Mouse (Mus musculus) MEL (cell line): Measurements from ENCODE around the gene Tmem108. TPM values are rescaled to one million over a fixed set of nuclear protein-coding genes. Genes with fewer than 3 reads are reported as not detected.

Source experiments
- DNase-seq: peaks from one replicate; pipeline ENCODE4 v3.0.0; 2011; ENCODE audit warnings: low read depth, low spot score
- H3K27ac ChIP-seq: 2 replicates; pipeline ENCODE4 v1.5.1; 2012; ENCODE audit warnings: low read depth, mild to moderate bottlenecking, control low read depth, low read length, moderate library complexity; ENCODE audit not compliant: control insufficient read depth
- H3K27me3 ChIP-seq, 2 experiments: fragments of 150-350 bp in 1 of 2; sonication (generic) in 1 of 2; 2 replicates each; pipeline ENCODE4 v1.6.1; 2012; ENCODE audit warnings: low read length in 2 of 2, mild to moderate bottlenecking in 2 of 2, improper control_type of control experiment in 1 of 2, moderate library complexity in 1 of 2; ENCODE audit not compliant: insufficient read depth in 2 of 2, control insufficient read depth in 1 of 2
- H3K36me3 ChIP-seq, 2 experiments: 2 replicates each; pipeline ENCODE4 v1.6.1; 2012 to 2014; ENCODE audit warnings: low read length in 2 of 2, improper control_type of control experiment in 1 of 2, inconsistent platforms in 1 of 2, mild to moderate bottlenecking in 1 of 2; ENCODE audit not compliant: insufficient read depth in 2 of 2, control insufficient read depth in 1 of 2
- H3K4me1 ChIP-seq, 2 experiments: fragments of 150-350 bp in 1 of 2; sonication (generic) in 1 of 2; 2 replicates each; pipeline ENCODE4 v1.6.1; 2012; ENCODE audit warnings: low read length in 2 of 2, improper control_type of control experiment in 1 of 2, mild to moderate bottlenecking in 1 of 2; ENCODE audit not compliant: insufficient read depth in 2 of 2, control insufficient read depth in 1 of 2
- H3K4me3 ChIP-seq, 2 experiments: fragments of 150-350 bp in 1 of 2; sonication (generic) in 1 of 2; 2 replicates each; pipeline ENCODE4 v1.5.1; 2012; ENCODE audit warnings: low read depth in 2 of 2, low read length in 2 of 2, mild to moderate bottlenecking in 2 of 2, moderate library complexity in 2 of 2, control low read depth in 1 of 2, improper control_type of control experiment in 1 of 2; ENCODE audit not compliant: control insufficient read depth in 1 of 2, insufficient read depth in 1 of 2
- H3K79me2 ChIP-seq: 2 replicates; pipeline ENCODE4 v1.6.1; 2012; ENCODE audit warnings: mild to moderate bottlenecking, low read length, moderate library complexity; ENCODE audit not compliant: control insufficient read depth, poor library complexity, insufficient read depth
- H3K9ac ChIP-seq: 2 replicates; pipeline ENCODE4 v1.6.1; 2012; ENCODE audit warnings: low read depth, mild to moderate bottlenecking, control low read depth, low read length, moderate library complexity; ENCODE audit not compliant: control insufficient read depth, poor library complexity, severe bottlenecking
- H3K9me3 ChIP-seq: fragments of 150-350 bp; sonication (generic); replicated peaks from 2 replicates; pipeline ENCODE4 v1.6.1; 2012; ENCODE audit warnings: mild to moderate bottlenecking, low read length, improper control_type of control experiment, moderate library complexity; ENCODE audit not compliant: insufficient read depth
- CHD1 ChIP-seq: IDR thresholded peaks from 2 replicates; pipeline ENCODE4 v1.6.1; 2012; ENCODE audit warnings: low read depth, mild to moderate bottlenecking, inconsistent platforms, low read length, improper control_type of control experiment
- CTCF ChIP-seq, 3 experiments: IDR thresholded peaks in 2 of 3; conservative IDR thresholded peaks in 1 of 3; 2 replicates each; pipeline ENCODE4 v1.5.1; 2011 to 2012; ENCODE audit warnings: low read length in 3 of 3, low read depth in 2 of 3, mild to moderate bottlenecking in 2 of 3, improper control_type of control experiment in 1 of 3, inconsistent platforms in 1 of 3, mixed read lengths in 1 of 3, moderate library complexity in 1 of 3; ENCODE audit not compliant: control insufficient read depth in 1 of 3, insufficient read depth in 1 of 3, poor library complexity in 1 of 3, severe bottlenecking in 1 of 3
- E2F4 ChIP-seq: IDR thresholded peaks from 2 replicates; pipeline ENCODE4 v1.6.1; 2011; ENCODE audit warnings: low read depth, low read length, improper control_type of control experiment, borderline replicate concordance
- GABPA ChIP-seq: IDR thresholded peaks from 2 replicates; pipeline ENCODE4 v1.6.1; 2012; ENCODE audit warnings: low read depth, mild to moderate bottlenecking, inconsistent platforms, low read length, improper control_type of control experiment, moderate library complexity
- HCFC1 ChIP-seq: IDR thresholded peaks from 2 replicates; pipeline ENCODE4 v1.6.1; 2012; ENCODE audit warnings: low read depth, mild to moderate bottlenecking, inconsistent platforms, low read length, improper control_type of control experiment, moderate library complexity
- KAT2A ChIP-seq: conservative IDR thresholded peaks from 2 replicates; pipeline ENCODE4 v1.6.1; 2012; ENCODE audit warnings: low read depth, low read length, improper control_type of control experiment, inconsistent platforms
- MAX ChIP-seq: IDR thresholded peaks from 2 replicates; pipeline ENCODE4 v1.6.1; 2011; ENCODE audit warnings: low read length, improper control_type of control experiment
- NELFE ChIP-seq: IDR thresholded peaks from 2 replicates; pipeline ENCODE4 v1.6.1; 2011; ENCODE audit warnings: low read depth, low read length, improper control_type of control experiment
- TAL1 ChIP-seq: IDR thresholded peaks from 2 replicates; pipeline ENCODE4 v1.6.1; 2012; ENCODE audit warnings: mild to moderate bottlenecking, inconsistent platforms, low read length, moderate library complexity, mixed read lengths
- ZKSCAN1 ChIP-seq: IDR thresholded peaks from 2 replicates; pipeline ENCODE4 v1.6.1; 2012; ENCODE audit warnings: low read depth, mild to moderate bottlenecking, inconsistent platforms, low read length, improper control_type of control experiment, moderate library complexity
- ZMIZ1 ChIP-seq: IDR thresholded peaks from 2 replicates; pipeline ENCODE4 v1.6.1; 2012; ENCODE audit warnings: low read depth, mild to moderate bottlenecking, inconsistent platforms, low read length, improper control_type of control experiment, moderate library complexity
- polyA plus RNA-seq, 2 experiments: library from polyadenylated mRNA; stranded (reverse) in 1 of 2; unstranded in 1 of 2; fragments of >175 nt in 1 of 2; fragments of >200 nt in 1 of 2; gene quantifications; 2 replicates each; pipeline versions ENCODE4 v1.2.1 to v1.2.4; 2012; ENCODE audit warnings: low replicate concordance in 2 of 2, low read depth in 1 of 2; ENCODE audit not compliant: insufficient read length in 2 of 2, insufficient read depth in 1 of 2, missing spikeins in 1 of 2
- total RNA-seq: library from RNA; depleted of rRNA; stranded (reverse); fragments of 300-350 nt; gene quantifications from 2 replicates; pipeline ENCODE4 v1.2.3, GENCODE M21; 2012

The Tmem108 gene
- total and polyA plus RNA-seq, 3 experiments: not detected

DNA sequence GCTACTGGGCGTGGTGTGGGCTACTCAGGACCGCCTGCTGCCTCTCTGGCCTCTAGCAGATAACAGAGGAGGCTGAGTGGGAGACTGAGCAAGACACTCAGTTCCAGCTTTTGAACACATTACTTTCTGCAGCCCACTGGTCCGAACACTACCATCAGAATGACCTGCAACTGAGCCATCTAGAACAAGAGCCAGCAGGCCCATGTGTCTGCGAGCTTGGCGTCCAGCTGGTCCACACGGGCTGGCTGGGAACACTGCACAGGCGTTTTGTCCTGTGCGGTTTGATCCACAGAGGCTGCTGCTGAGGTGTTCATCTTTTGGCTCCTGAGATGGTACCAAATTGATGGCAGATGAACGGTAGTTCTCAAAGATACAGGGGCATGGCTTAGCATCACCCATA lies 196.5 kb downstream of the Tmem108 start:
- Histone ChIP-seq H3K9ac (no peak overlapping the region), H3K9me3 (no peaks in the 10 kb centered on the region), H3K79me2 (no peaks in the 10 kb centered on the region), H3K27ac (no peak overlapping the region), H3K36me3 (no peaks in the 10 kb centered on the region), H3K27me3 (no peaks in the 10 kb centered on the region), H3K4me3 (no peak overlapping the region), H3K4me1 (no peaks in the 10 kb centered on the region)
- no peak for DNase-seq
- no peak for TF ChIP-seq KAT2A
- TF ChIP-seq GABPA: no peak
- no peak for TF ChIP-seq MAX
- TF ChIP-seq ZMIZ1: no peak
- TF ChIP-seq HCFC1: no peak
- no peak for TF ChIP-seq ZKSCAN1
- TF ChIP-seq E2F4: no peak

DNA sequence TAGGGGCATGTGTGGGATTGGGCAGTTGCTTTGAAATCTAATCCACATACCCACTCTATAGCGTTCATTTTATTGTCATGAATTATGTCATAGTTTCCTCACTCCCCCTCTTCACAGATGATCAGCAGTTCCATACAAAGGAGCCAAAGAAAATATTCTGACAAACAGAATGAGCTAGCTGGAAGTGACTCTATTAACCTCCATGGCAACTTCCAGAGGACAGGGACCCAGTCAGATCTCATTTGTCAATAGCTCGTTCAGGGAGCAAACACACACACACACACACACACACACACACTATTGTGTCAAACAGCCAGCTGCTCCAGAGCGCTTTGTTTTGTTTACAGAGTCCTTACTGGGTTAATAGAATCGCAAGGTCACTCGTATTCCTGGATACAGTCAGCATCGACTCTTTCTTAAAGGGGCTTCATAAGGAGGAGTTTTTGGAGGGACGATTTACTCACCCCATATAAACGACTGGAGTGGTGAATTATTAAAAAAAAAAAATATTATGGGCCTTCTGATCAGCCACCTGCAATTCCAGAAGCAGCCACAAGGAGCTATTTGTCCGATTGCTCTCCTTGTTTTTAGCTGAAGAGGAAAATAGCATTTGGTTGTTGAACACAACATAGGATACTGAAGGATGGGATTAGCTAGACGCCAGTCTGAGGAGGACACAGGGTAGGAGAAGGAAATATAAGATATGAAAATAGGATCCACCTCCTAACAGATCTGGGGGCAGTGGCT lies 197.6 kb downstream of the Tmem108 start:
- no peaks in the 10 kb centered on the region for H3K9me3 ChIP-seq
- DNase-seq: peak; percentile 5
- H3K79me2 ChIP-seq: no peaks in the 10 kb centered on the region
- no peak for TF ChIP-seq CHD1
- 0 out of 6 replicates have a peak, but pooled peaks of 1 of the 3 experiments have one; percentile 21 for TF ChIP-seq CTCF (IDR thresholded peaks at IDR 0.05 in 2 of 3, conservative IDR thresholded peaks at IDR 0.05 in 1 of 3; ENCODE audit: control insufficient read depth in 1 of 3, insufficient read depth in 1 of 3, low read depth in 2 of 3, low read length in 3 of 3, poor library complexity in 1 of 3, severe bottlenecking in 1 of 3)
- no peak for TF ChIP-seq E2F4
- no peaks in the 10 kb centered on the region for H3K4me1 ChIP-seq
- H3K27me3 ChIP-seq: no peaks in the 10 kb centered on the region
- no peak overlapping the region for H3K27ac ChIP-seq
- no peaks in the 10 kb centered on the region for H3K36me3 ChIP-seq
- no peak overlapping the region for H3K4me3 ChIP-seq
- no peak overlapping the region for H3K9ac ChIP-seq

- no peak for TF ChIP-seq NELFE
- TF ChIP-seq TAL1: no peak
- no peak overlapping the region for H3K4me3 ChIP-seq
- H3K79me2 ChIP-seq: no peaks in the 10 kb centered on the region
- H3K27me3 ChIP-seq: no peaks in the 10 kb centered on the region
- H3K36me3 ChIP-seq: no peaks in the 10 kb centered on the region
- no peaks in the 10 kb centered on the region for H3K4me1 ChIP-seq
- H3K27ac ChIP-seq: no peak overlapping the region
- no peak for DNase-seq
- no peak overlapping the region for H3K9ac ChIP-seq
- no peaks in the 10 kb centered on the region for H3K9me3 ChIP-seq
These were observed 199.6 kb downstream of the Tmem108 start for GRCm38 (mm10) chr9:103562063-103562462.
